Mouse (Mus musculus): ENCODE measurements around the gene Vti1a.

The Vti1a gene

GRCm38 (mm10) chr19:55560088-55560682 lies 244.1 kb downstream of the Vti1a start:
- DNase-seq (ENCODE audit: low spot score), result no peak

GRCm38 (mm10) chr19:55561469-55561868 lies 245.4 kb downstream of the Vti1a start:
- DNase-seq (ENCODE audit: low spot score), result no peak

GRCm38 (mm10) chr19:55562487-55563147 lies 246.5 kb downstream of the Vti1a start:
- no peak for DNase-seq (ENCODE audit: low spot score)

- peak; percentile 60 for DNase-seq (ENCODE audit: low spot score)
These were observed 247.1 kb downstream of the Vti1a start for GRCm38 (mm10) chr19:55563148-55563651.

- no peak for DNase-seq (ENCODE audit: low spot score)
These were observed 248.2 kb downstream of the Vti1a start for GRCm38 (mm10) chr19:55564104-55564938.

- DNase-seq (ENCODE audit: low spot score), result no peak
These were observed 249.0 kb downstream of the Vti1a start for GRCm38 (mm10) chr19:55565111-55565510.

- DNase-seq (ENCODE audit: low spot score), result no peak
These were observed 249.7 kb downstream of the Vti1a start for GRCm38 (mm10) chr19:55565523-55566369.

GRCm38 (mm10) chr19:55569114-55569513 lies 253.0 kb downstream of the Vti1a start:
- no peak for DNase-seq (ENCODE audit: low spot score)

GRCm38 (mm10) chr19:55569894-55570293 lies 253.8 kb downstream of the Vti1a start:
- no peak for DNase-seq (ENCODE audit: low spot score)

- DNase-seq (ENCODE audit: low spot score), result no peak
These were observed 254.6 kb downstream of the Vti1a start for GRCm38 (mm10) chr19:55570520-55571296.

GRCm38 (mm10) chr19:55571486-55571885 lies 255.4 kb downstream of the Vti1a start:
- no peak for DNase-seq (ENCODE audit: low spot score)

GRCm38 (mm10) chr19:55577306-55578042 lies 261.4 kb downstream of the Vti1a start:
- DNase-seq (ENCODE audit: low spot score), result no peak

- peak; percentile 62 for DNase-seq (ENCODE audit: low spot score)
These were observed 262.3 kb downstream of the Vti1a start for GRCm38 (mm10) chr19:55578094-55579085.

- no peak for DNase-seq (ENCODE audit: low spot score)
These were observed 263.2 kb downstream of the Vti1a start for GRCm38 (mm10) chr19:55579310-55579709.

- no peak for DNase-seq (ENCODE audit: low spot score)
These were observed 264.1 kb downstream of the Vti1a start for GRCm38 (mm10) chr19:55580152-55580551.

GRCm38 (mm10) chr19:55580667-55581066 lies 264.6 kb downstream of the Vti1a start:
- no peak for DNase-seq (ENCODE audit: low spot score)

- DNase-seq (ENCODE audit: low spot score), result no peak
These were observed 267.0 kb downstream of the Vti1a start for GRCm38 (mm10) chr19:55582896-55583653.
